Mouse (Mus musculus) spleen, adult 2 months (tissue): ENCODE results near the gene Acad10.

Experiments
- CTCF ChIP-seq: fragments of 200-500 bp; IDR thresholded peaks from 2 replicates; pipeline ENCODE4 v1.5.1; 2011; ENCODE audit warnings: mild to moderate bottlenecking, inconsistent platforms; ENCODE audit not compliant: insufficient read depth, insufficient read length, insufficient replicate concordance; ENCODE audit errors: extremely low read depth
- POLR2A ChIP-seq: fragments of 200-500 bp; IDR thresholded peaks from 2 replicates; pipeline ENCODE4 v1.6.1; 2011; ENCODE audit warnings: low read depth, low read length, inconsistent platforms

DNA sequence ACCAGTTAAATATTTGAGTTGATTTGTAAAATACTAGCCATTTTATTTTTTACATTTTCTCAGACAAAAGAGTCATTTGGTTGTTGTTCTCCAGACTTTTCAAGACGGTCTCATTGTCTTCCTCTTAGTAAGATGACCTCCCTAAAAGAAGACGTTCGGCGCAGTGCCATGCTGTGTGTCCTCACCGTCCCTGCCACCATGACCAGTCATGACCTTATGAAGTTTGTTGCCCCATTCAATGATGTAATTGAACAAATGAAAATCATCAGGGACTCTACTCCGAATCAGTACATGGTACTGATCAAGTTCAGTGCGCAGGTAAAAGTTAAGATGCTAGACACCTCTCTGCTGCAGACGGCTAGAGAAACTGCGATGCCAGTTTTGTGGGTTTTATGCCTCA is 4.7 kb upstream of the Acad10 start:
- TF ChIP-seq CTCF (no peak), POLR2A (no peak)
